Mouse (Mus musculus) G1E (cell line): ENCODE data around the gene Apln. TPM values are rescaled to one million over a fixed set of nuclear protein-coding genes. Genes with fewer than 3 reads are reported as not detected.
A peak's percentile ranks its signal among the peaks of the same experiment; 100 is the strongest.

Experiments used
- ATAC-seq: 2 replicates; pipeline ENCODE4 v1.8.0; 2016; ENCODE audit warnings: mild to moderate bottlenecking; ENCODE audit not compliant: insufficient number of reproducible peaks, poor library complexity, low FRiP score, severe bottlenecking; ENCODE audit errors: extremely low read depth
- DNase-seq: peaks from one replicate; pipeline ENCODE4 v3.0.0; 2012; ENCODE audit warnings: low spot score
- H3K27me3 ChIP-seq: 2 replicates; pipeline ENCODE4 v1.6.1; 2012; ENCODE audit warnings: mild to moderate bottlenecking, low read length, inconsistent platforms; ENCODE audit not compliant: insufficient read depth
- H3K36me3 ChIP-seq: replicated peaks from 2 replicates; pipeline ENCODE3; 2012; ENCODE audit warnings: mild to moderate bottlenecking, inconsistent platforms
- H3K4me1 ChIP-seq: 2 replicates; pipeline ENCODE4 v1.6.1; 2012; ENCODE audit warnings: low read depth, low read length, inconsistent platforms, mixed read lengths; ENCODE audit not compliant: insufficient read depth
- H3K4me3 ChIP-seq: 2 replicates; pipeline ENCODE4 v1.5.1; 2012; ENCODE audit warnings: low read depth, mild to moderate bottlenecking, inconsistent platforms, low read length, moderate library complexity, mixed read lengths
- H3K9me3 ChIP-seq: replicated peaks from 2 replicates; pipeline ENCODE4 v1.6.1; 2012; ENCODE audit warnings: inconsistent platforms
- CTCF ChIP-seq: IDR thresholded peaks from 2 replicates; pipeline ENCODE4 v1.5.1; 2012; ENCODE audit warnings: low read depth, low read length, inconsistent platforms, mixed read lengths
- GATA1 ChIP-seq: IDR thresholded peaks from 2 replicates; pipeline ENCODE4 v1.6.1; 2012; ENCODE audit warnings: borderline replicate concordance, low read length, inconsistent platforms, mixed read lengths
- GATA2 ChIP-seq: IDR thresholded peaks from 2 replicates; pipeline ENCODE4 v1.6.1; 2012; ENCODE audit warnings: low read depth, low read length, inconsistent platforms, borderline replicate concordance
- POLR2AphosphoS5 ChIP-seq: IDR thresholded peaks from 2 replicates; pipeline ENCODE4 v1.6.1; 2012; ENCODE audit warnings: low read depth, low read length, inconsistent platforms; ENCODE audit not compliant: insufficient replicate concordance
- TAL1 ChIP-seq: conservative IDR thresholded peaks from 2 replicates; pipeline ENCODE4 v1.6.1; 2012; ENCODE audit warnings: low read depth, low read length, inconsistent platforms, mixed read lengths
- polyA plus RNA-seq: library from polyadenylated mRNA; stranded (reverse); fragments of >175 nt; gene quantifications from 2 replicates; pipeline ENCODE4 v1.2.3, GENCODE M21; 2012
- total RNA-seq, 2 experiments: library from RNA; stranded (forward) in 1 of 2; stranded (reverse) in 1 of 2; fragments of 200-1000 nt in 1 of 2; fragments of >200 nt in 1 of 2; fragmentation: Nextera tagmentation in 1 of 2; gene quantifications; 2 replicates each; pipeline ENCODE4 v1.2.3; 2014 to 2017

Apln gene
- total and polyA plus RNA-seq, 3 experiments = 0.04 to 0.05 TPM; not detected in 1

- DNase-seq = no peak
- Histone ChIP-seq H3K4me3 (no peak overlapping the region), H3K9me3 (no peaks in the 10 kb centered on the region), H3K4me1 (no peaks in the 10 kb centered on the region), H3K27me3 (peaks cover 2% of the 10 kb centered on the region; the same call in 1 of the 2 replicates), H3K36me3 (no peaks in the 10 kb centered on the region)
- no peak for TF ChIP-seq GATA2
- TF ChIP-seq TAL1 = no peak
- ATAC-seq = no peak
Measured at GRCm38 (mm10) chrX:48030593-48030992, 4.1 kb downstream of the Apln start.

GRCm38 (mm10) chrX:48022811-48023210 is 11.8 kb downstream of the Apln start:
- ATAC-seq = no peak
- no peaks in the 10 kb centered on the region for H3K36me3 ChIP-seq
- no peak overlapping the region for H3K4me3 ChIP-seq
- TF ChIP-seq GATA1 (no peak), TAL1 (no peak), CTCF (no peak), POLR2AphosphoS5 (no peak), GATA2 (no peak)
- H3K4me1 ChIP-seq = no peaks in the 10 kb centered on the region
- H3K27me3 ChIP-seq = peaks cover 2% of the 10 kb centered on the region; the same call in 1 of the 2 replicates
- H3K9me3 ChIP-seq = no peaks in the 10 kb centered on the region
- DNase-seq = no peak

- DNase-seq (peak; percentile 14), ATAC-seq (no peak)
- Histone ChIP-seq H3K36me3 (no peaks in the 10 kb centered on the region), H3K4me1 (no peaks in the 10 kb centered on the region), H3K27me3 (peaks cover 2% of the 10 kb centered on the region; the same call in 1 of the 2 replicates), H3K9me3 (no peaks in the 10 kb centered on the region), H3K4me3 (no peak overlapping the region)
- TF ChIP-seq TAL1 (no peak), CTCF (peak; percentile 38; the same call in 1 of the 2 replicates)
Measured at GRCm38 (mm10) chrX:48019940-48020339, 14.7 kb downstream of the Apln start.

- ATAC-seq = no peak
- no peaks in the 10 kb centered on the region for H3K9me3 ChIP-seq
- no peaks in the 10 kb centered on the region for H3K36me3 ChIP-seq
- H3K4me1 ChIP-seq = no peaks in the 10 kb centered on the region
- H3K4me3 ChIP-seq = no peak overlapping the region
- no peak for DNase-seq
- TF ChIP-seq POLR2AphosphoS5 (no peak), CTCF (no peak), GATA1 (no peak), GATA2 (no peak), TAL1 (no peak)
- H3K27me3 ChIP-seq = peaks cover 2% of the 10 kb centered on the region; the same call in 1 of the 2 replicates
Measured at GRCm38 (mm10) chrX:48019359-48019758, 15.3 kb downstream of the Apln start.

DNA sequence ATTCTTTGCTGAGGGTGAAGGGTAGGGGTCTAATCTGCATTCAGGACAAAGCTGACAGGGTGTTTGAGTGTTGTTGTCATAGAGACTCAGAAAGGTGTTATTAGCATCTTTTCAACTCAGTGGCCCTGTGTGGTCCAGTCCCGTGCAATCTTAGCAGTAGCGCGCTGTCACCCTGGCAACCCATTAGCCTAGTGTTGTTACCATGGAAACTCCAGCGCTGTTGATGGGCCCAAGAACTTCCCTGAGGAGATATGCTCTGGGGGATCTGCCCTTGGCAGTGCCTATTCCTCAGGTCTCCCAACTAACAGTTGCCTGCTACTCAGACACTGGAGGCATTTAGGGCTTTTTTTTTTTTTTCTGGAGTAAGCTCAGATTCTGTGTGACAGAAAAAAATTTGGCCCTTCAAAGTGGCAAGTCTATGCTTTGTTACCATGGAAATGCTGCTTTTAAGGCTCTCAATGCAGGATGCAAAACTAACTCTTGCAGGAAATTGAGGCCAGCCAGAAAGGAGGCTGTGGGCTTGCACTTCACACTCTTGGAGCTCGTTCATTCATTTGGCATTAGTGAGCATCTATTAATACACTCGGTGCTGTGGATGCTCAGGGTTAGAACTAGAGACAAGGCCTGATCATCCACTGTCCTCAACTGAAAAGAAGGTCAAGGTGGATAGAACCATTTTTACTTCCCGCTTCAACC is 17.6 kb downstream of the Apln start:
- DNase-seq (no peak), ATAC-seq (no peak)
- no peaks in the 10 kb centered on the region for H3K4me1 ChIP-seq
- H3K9me3 ChIP-seq = no peaks in the 10 kb centered on the region
- H3K36me3 ChIP-seq = no peaks in the 10 kb centered on the region
- no peak for TF ChIP-seq POLR2AphosphoS5
- no peak for TF ChIP-seq TAL1
- TF ChIP-seq GATA2 = no peak
- no peak for TF ChIP-seq CTCF
- no peak for TF ChIP-seq GATA1
- H3K4me3 ChIP-seq = no peak overlapping the region
- H3K27me3 ChIP-seq = peaks cover 2% of the 10 kb centered on the region; the same call in 1 of the 2 replicates

DNA sequence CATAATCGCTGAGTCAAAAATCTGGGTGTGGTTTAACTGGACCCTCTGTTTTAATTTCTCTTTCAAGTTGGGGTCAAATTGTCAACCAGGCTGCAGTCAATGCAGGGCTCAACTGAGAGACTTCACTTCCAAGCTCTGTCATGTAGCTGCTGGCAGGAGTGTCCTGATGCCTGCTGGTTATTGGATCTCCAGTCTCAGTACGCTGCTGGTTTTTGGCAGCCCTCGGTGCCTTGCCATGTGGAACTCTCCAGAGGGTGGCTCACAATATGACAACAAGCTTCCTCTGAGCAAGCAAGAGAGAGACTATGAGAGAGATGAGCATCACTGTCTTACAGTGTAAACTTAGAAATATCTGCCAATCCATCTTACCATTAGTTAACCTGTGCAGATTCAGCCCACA is 23.0 kb downstream of the Apln start:
- no peak for DNase-seq
- Histone ChIP-seq H3K4me3 (no peak overlapping the region), H3K27me3 (no peaks in the 10 kb centered on the region), H3K36me3 (no peaks in the 10 kb centered on the region), H3K4me1 (no peaks in the 10 kb centered on the region), H3K9me3 (no peaks in the 10 kb centered on the region)
- TF ChIP-seq CTCF (no peak), POLR2AphosphoS5 (no peak)
- ATAC-seq = no peak

DNA sequence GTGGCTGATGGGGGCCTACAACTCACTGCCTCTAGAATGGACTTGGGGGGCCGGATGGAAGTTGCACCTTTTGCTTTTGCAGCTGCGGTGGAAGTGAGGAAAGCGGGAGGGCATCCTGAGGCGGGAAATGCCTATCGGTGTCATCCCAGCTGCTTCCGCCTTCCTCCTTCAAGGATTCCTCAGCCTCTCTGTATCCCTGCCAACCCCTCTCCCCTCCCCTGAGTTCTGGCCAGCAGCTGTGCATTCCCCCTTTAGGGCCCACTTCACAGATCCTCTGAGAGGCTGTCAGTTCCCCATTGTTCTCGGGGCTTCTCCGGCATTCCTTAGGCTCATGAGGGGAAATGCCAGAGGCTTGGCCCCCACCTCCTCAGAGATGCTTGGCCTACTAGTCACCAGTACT is 28.6 kb downstream of the Apln start:
- no peak for TF ChIP-seq GATA1
- no peak for TF ChIP-seq POLR2AphosphoS5
- TF ChIP-seq CTCF = no peak
- no peak for TF ChIP-seq GATA2
- no peak for TF ChIP-seq TAL1
- H3K36me3 ChIP-seq = no peaks in the 10 kb centered on the region
- no peak for ATAC-seq

More for the DNA sequence above, 28.6 kb downstream of the Apln start:
- no peaks in the 10 kb centered on the region for H3K4me1 ChIP-seq
- H3K9me3 ChIP-seq = no peaks in the 10 kb centered on the region
- no peak overlapping the region for H3K4me3 ChIP-seq
- DNase-seq = no peak
- no peaks in the 10 kb centered on the region for H3K27me3 ChIP-seq
